Mouse (Mus musculus): ENCODE measurements around the gene Usp47.

Gene Usp47

DNA sequence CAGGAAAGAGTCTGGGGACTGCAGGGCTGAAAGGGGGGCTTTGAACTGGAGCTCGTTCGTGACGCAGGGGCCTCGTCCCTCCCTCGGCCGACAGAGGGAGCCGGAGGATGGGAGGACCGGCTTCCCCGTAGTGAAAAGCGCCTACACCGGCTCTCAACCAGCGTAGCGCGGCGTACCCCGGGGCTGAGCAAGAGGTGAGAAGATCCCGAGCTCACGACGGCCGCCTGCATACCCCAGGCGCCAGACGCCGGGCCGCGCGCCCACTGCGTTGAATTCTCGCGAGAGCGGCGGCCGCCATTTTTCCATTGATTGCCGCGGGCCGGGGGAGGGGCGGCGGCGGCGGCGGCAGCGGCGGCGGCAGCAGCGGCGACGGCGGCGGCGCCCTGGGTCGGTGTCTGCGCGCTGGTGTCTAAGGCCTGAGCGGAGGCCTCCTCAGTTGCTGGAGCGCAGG lies at the start of gene Usp47:
Gene Usp47 (plus strand): TSS at position 355 of the 451 bp plus-strand sequence.
- DNase-seq = peak; percentile 89

GRCm38 (mm10) chr7:111976401-111976800 lies 46.9 kb upstream of the Usp47 start:
- DNase-seq = no peak

DNA sequence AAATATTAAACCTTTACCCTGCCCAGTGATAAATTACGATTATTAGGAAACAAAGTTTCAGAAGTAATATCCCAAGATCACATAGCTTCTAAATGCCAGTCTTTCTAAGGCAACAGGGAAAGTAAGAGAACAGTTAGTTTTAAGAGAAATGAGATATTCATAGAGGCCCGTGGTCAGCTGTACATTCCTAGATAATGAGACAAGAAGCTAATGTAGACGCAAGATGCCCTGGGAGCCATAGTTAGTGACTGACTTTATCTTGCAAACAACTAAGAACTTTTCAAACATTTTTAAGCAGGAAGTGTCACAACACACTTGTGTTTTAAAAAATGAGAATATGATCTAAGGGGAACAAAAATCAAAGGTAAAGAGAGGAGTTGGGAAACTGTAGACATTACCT lies 45.4 kb upstream of the Usp47 start:
- no peak for DNase-seq

DNA sequence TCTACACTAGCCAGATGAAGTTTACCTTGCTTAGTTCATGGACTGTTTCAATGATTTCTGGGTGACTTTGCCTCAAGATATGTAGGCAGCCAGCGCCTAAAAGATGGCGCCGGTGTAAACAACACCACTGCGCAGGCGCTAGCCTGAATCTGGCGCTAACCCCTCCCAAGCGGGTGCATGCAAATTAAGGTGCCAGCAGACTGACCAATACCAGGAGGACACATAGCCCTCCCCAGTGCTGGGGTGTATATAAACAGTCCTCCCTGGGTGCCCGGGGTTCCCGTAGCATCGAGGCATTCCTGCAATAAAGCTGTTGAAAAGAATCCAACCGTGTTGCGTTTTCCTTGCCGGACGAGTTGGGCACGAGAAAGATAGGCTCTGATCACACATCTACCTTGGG lies 41.0 kb upstream of the Usp47 start:
- no peak for DNase-seq

DNA sequence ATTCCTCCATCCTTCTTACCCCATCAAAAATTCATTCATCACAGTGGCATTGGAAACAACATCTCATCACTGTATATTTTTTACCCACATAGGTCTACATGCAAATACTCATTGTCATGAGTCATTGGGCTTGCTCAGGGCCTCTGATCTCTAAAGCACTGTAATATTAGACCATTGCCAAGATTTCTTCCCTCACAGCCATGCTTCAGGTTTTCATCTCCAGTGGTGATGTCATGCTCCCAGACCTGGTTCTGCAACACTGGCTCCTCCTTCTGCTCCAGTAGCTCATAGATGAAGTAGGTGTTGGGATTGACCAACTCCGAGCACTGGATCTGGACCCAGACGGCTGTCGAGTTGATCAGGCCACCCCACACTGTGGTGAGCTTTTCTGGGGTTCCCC lies 38.8 kb upstream of the Usp47 start:
- no peak for DNase-seq

GRCm38 (mm10) chr7:111985266-111985665 lies 38.0 kb upstream of the Usp47 start:
- no peak for DNase-seq

DNA sequence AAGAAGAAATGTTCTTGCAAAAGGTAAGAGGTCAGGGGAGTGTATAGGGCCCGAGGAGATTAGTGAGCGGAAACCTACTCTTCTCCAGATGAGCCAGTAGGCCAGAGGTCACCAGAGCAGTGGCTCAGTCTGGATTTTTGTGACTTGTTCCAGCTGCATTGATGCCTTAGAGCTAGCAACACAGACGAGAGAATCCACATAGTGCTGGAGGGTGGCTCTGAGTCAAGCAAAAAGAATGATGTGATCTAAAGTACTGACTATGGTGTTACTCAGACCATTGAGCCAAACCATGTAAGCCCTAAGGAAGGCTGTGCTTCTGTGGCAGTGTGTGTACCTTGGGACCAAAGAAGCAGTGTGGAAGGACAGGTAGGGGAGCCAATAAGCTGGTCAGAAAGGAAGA lies 36.4 kb upstream of the Usp47 start:
- DNase-seq = no peak

GRCm38 (mm10) chr7:111997441-111997840 lies 25.9 kb upstream of the Usp47 start:
- DNase-seq = no peak

GRCm38 (mm10) chr7:111998446-111999004 lies 24.8 kb upstream of the Usp47 start:
- no peak for DNase-seq

- no peak for DNase-seq
These were observed 23.9 kb upstream of the Usp47 start for GRCm38 (mm10) chr7:111999376-111999775.

GRCm38 (mm10) chr7:112000166-112000565 lies 23.1 kb upstream of the Usp47 start:
- DNase-seq = no peak

DNA sequence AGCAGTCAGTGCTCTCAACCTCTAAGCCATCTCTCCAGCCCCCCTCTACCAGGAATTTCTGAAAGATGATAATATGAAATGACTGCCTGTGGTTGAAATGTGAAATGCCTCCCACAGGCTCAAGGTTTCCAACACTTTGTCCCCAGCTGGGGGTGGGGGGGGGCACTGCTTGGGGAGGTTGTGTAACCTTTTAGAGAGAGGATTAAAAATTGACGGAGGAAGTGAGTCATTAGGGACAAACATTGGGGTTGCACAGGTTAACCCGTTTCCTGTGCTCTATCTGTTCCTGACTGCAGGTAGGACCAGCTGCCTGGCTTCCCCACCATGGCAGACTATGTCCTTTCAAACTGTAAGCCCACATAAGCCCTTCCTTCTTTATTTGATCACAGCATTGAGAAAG lies 12.8 kb upstream of the Usp47 start:
- no peak for DNase-seq

- DNase-seq = no peak
These were observed 12.3 kb upstream of the Usp47 start for GRCm38 (mm10) chr7:112010976-112011375.

DNA sequence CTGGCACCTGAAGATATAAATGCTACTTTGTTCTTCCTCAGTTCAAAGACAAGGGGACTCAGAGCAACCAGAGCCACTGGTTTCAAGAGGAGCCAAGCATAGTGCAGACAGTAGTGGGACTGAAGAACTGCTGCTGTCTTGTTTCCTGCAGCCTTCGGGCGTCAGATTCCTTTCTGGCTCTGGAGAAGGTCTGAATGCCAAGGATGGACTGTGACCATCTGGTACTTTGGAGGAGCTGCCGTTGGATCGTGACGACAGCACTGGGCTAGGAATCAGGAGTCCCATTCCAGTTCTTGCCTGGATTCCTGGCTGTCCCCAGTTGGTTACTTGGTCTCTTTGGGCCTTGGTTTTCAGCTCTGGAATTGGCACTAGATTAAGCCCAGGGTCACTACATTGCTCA lies 11.2 kb upstream of the Usp47 start:
- no peak for DNase-seq

GRCm38 (mm10) chr7:112012621-112013177 lies 10.6 kb upstream of the Usp47 start:
- DNase-seq = no peak

- no peak for DNase-seq
These were observed 9.2 kb upstream of the Usp47 start for GRCm38 (mm10) chr7:112014148-112014547.

DNA sequence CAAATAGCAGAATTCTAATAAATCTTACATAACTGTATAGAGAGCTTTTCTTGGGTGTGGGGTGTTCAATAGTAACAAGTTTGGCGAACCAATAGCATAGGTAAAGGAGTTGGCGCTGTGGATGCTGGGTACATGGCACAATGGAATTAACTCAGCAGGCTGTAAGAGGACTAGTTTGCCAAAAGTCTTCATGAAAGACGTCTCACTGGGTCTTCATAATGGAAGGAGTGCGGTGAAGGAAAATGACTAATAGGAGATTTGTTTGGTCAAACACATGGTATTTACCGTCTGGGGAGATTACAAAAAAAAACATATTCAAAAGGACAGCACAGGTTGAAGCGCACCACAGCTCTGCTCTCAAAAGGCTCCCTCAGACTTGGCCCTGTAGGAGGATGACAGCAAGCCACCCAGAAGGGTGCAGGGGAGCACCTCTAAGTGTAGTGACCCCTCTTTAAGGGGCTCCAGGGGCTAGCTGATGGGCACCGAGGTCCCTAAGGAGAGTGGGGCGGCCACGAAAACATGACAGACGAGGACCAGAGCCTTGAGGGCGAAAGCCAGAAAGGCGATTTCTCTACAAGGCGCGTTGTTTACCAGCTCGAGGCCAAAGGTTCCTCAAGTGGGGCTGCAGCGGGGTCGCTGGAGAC lies 676 bp upstream of the Usp47 start:
- DNase-seq = no peak

DNA sequence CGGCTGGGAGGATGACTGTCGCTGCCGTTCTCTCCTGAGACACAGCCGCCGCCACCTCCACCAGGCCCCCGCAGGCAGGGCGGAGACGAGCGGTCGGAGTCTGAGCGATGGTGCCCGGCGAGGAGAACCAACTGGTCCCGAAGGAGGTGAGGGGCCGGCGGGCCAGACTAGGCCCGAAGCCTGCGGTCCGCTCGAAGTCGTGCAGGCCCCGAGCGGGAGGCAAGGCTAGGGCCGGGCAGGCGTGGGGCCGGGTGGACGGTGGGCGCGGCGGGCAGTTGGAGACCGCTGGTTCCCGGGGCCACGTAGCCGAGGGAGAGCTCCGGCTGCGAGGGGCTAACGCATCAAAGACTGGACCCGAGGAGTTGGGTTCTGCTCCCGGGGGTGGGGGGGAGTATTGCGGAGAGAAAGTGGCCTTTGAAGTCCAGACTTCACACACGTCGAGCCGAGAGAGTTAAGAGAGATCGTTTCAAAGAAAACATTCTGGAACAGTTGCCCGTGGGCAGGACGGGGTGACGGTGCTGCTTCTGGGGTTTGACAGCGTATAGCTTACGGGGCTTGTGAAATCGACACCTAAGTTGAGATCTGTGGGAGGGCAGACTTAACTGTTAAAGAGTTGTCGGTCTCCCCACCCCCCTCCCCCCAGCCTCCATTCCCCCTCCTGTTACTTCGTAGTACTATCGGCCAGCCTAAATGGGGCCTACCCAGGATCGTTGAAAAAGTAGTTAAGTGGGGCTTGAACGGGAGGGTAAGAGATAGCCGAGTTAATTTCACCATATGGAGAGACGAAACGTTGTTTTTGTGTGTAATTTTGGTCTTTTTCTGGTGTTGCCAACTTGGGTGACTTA lies 519 bp downstream of the Usp47 start:
- DNase-seq = peak; percentile 62

- no peak for DNase-seq
These were observed 1.1 kb downstream of the Usp47 start for GRCm38 (mm10) chr7:112024446-112024730.

- DNase-seq = no peak
These were observed 1.6 kb downstream of the Usp47 start for GRCm38 (mm10) chr7:112024856-112025255.

- no peak for DNase-seq
These were observed 7.3 kb downstream of the Usp47 start for GRCm38 (mm10) chr7:112030594-112030993.

GRCm38 (mm10) chr7:112035804-112036203 lies 12.5 kb downstream of the Usp47 start:
- DNase-seq = no peak

GRCm38 (mm10) chr7:112036636-112037035 lies 13.3 kb downstream of the Usp47 start:
- no peak for DNase-seq

GRCm38 (mm10) chr7:112040271-112040670 lies 17.0 kb downstream of the Usp47 start:
- DNase-seq = no peak

All from thymus, postnatal 25 days (tissue).